ENCODE assay signal across 10 mouse cellular contexts in genomic region chr13:76681286-76681685, GRCm38 (mm10).
DNase-seq lines count a peak whose midpoint lies in the region; ATAC-seq and TF ChIP-seq lines count a peak whose summit lies in the region.
"Had no signal": no experiment of that assay in that cellular context is flagged by ENCODE, and none has a peak within 500 bp of the region (broad histone marks: within the 10 kb centered on the region; RNA-seq: fewer than 3 reads in every experiment).

No protein-coding gene starts in this region.

- no peaks in the 10 kb centered on the region for H3K27me3 ChIP-seq in heart, postnatal 0 days (ENCODE audit: control insufficient read depth, insufficient read depth, low read length)
- H3K27me3 ChIP-seq in hindbrain, embryonic 16.5 days (replicated peaks; ENCODE audit: control insufficient read depth, insufficient read depth, low read length): no peaks in the 10 kb centered on the region

- no peak for ATAC-seq in heart, postnatal 0 days (ENCODE audit: insufficient read depth, low read depth)
- ATAC-seq in hindbrain, embryonic 16.5 days: 0 out of 2 replicates have a peak, but pooled peaks have one; percentile 63

- no peak overlapping the region for H3K4me3 ChIP-seq in heart, postnatal 0 days (ENCODE audit: low read depth, low read length)
- no peak overlapping the region for H3K4me3 ChIP-seq in hindbrain, embryonic 16.5 days (ENCODE audit: low read length)
- H3K4me3 ChIP-seq: myocyte had no signal

- H3K4me2 ChIP-seq in heart, postnatal 0 days (ENCODE audit: low read depth, low read length): no peak overlapping the region
- no peak overlapping the region for H3K4me2 ChIP-seq in hindbrain, embryonic 16.5 days (ENCODE audit: low read length)

- H3K9me3 ChIP-seq in heart, postnatal 0 days (replicated peaks; ENCODE audit: control insufficient read depth, low read length): no peaks in the 10 kb centered on the region
- no peaks in the 10 kb centered on the region for H3K9me3 ChIP-seq in hindbrain, embryonic 16.5 days (ENCODE audit: control insufficient read depth, low read length)

- TF ChIP-seq EP300 in heart, postnatal 0 days (IDR thresholded peaks at IDR 0.05; ENCODE audit: low read depth): no peak

- H3K36me3 ChIP-seq in heart, postnatal 0 days (replicated peaks; ENCODE audit: control insufficient read depth, insufficient read depth, low read length): no peaks in the 10 kb centered on the region
- H3K36me3 ChIP-seq in hindbrain, embryonic 16.5 days (ENCODE audit: control insufficient read depth, insufficient read depth, low read length): no peaks in the 10 kb centered on the region

- H3K27ac ChIP-seq in heart, postnatal 0 days (ENCODE audit: low read depth): no peak overlapping the region
- H3K27ac ChIP-seq in hindbrain, embryonic 16.5 days (ENCODE audit: low read depth, low read length): no peak overlapping the region

- TF ChIP-seq CTCF in heart, postnatal 0 days (IDR thresholded peaks at IDR 0.05; ENCODE audit: low read depth): peak; percentile 53

- peak; percentile 39 for DNase-seq in heart, postnatal 0 days (ENCODE audit: low spot score)
- no peak for DNase-seq in heart, postnatal 14 days
- DNase-seq in 416B (ENCODE audit: low read depth) (peak; percentile 76), ZHBTc4 (ENCODE audit: low read depth, low spot score) (peak; percentile 14)
- DNase-seq in gastrocnemius, adult 18-20 months (ENCODE audit: low spot score): no peak
- DNase-seq in right cerebral cortex, postnatal 10 days (ENCODE audit: low spot score in 2 of 2): no peak
- no peak for DNase-seq in adrenal gland, postnatal 4 days (ENCODE audit: low spot score in 2 of 2)
- DNase-seq: adrenal gland, postnatal 10 days had no signal

- H3K9ac ChIP-seq in heart, postnatal 0 days (replicated peaks; ENCODE audit: low read depth, low read length): no peak overlapping the region
- no peak overlapping the region for H3K9ac ChIP-seq in hindbrain, embryonic 16.5 days (ENCODE audit: low read depth, low read length)

- no peaks in the 10 kb centered on the region for H3K4me1 ChIP-seq in heart, postnatal 0 days (ENCODE audit: control insufficient read depth, insufficient read depth)
- no peaks in the 10 kb centered on the region for H3K4me1 ChIP-seq in hindbrain, embryonic 16.5 days (ENCODE audit: control insufficient read depth, insufficient read depth, low read depth, low read length)

- intact Hi-C loops in heart, postnatal 14 days (cut with DNase I): loop anchor here (5.0 kb wide), 2 partner anchors 264 to 469 kb away; no protein-coding TSS in a partner anchor

Comparison
In these comparisons a context has a peak if more than half of its experiments do, and no peak if none do; other contexts are left out.
1. DNase-seq: peak in heart, postnatal 0 days (single experiment), 416B (single experiment) and ZHBTc4 (single experiment); none in heart, postnatal 14 days (0 of 2), gastrocnemius, adult 18-20 months (single experiment), right cerebral cortex, postnatal 10 days (0 of 2) and adrenal gland, postnatal 4 days (0 of 2).